Mouse (Mus musculus): ENCODE measurements around the gene Hoxb13. TPM values are rescaled to one million over a fixed set of nuclear protein-coding genes. Genes with fewer than 3 reads are reported as not detected.

Hoxb13 gene
- not detected in 2 replicates for polyA plus RNA-seq (2012; ENCODE audit: insufficient read depth, insufficient read length, missing spikeins)

GRCm38 (mm10) chr11:96193521-96194400 lies at the start of gene Hoxb13:
Gene Hoxb13, plus strand, starts transcription at chr11:96194316.
- Histone ChIP-seq H3K4me3 (ENCODE audit: insufficient read depth, low read length) (no peak within 1 kb of the TSS), H3K27ac (ENCODE audit: insufficient read depth, low read depth, low read length) (no peak within 1 kb of the TSS), H3K4me1 (ENCODE audit: control insufficient read depth, insufficient read depth, low read length) (no peaks in the 10 kb centered on the region)
- TF ChIP-seq POLR2A (IDR thresholded peaks at IDR 0.05; ENCODE audit: borderline replicate concordance, low read depth, low read length) (no peak), CTCF (IDR thresholded peaks at IDR 0.05; ENCODE audit: low read depth, low read length) (no peak)

GRCm38 (mm10) chr11:96145622-96146270 lies 48.4 kb upstream of the Hoxb13 start:
- peak; percentile 36; the same call in 1 of the 2 replicates for TF ChIP-seq CTCF (IDR thresholded peaks at IDR 0.05; ENCODE audit: low read depth, low read length)
- TF ChIP-seq POLR2A (IDR thresholded peaks at IDR 0.05; ENCODE audit: borderline replicate concordance, low read depth, low read length) = no peak
- Histone ChIP-seq H3K4me3 (ENCODE audit: insufficient read depth, low read length) (no peak overlapping the region), H3K27ac (ENCODE audit: insufficient read depth, low read depth, low read length) (no peak overlapping the region), H3K4me1 (ENCODE audit: control insufficient read depth, insufficient read depth, low read length) (no peaks in the 10 kb centered on the region)

- no peak overlapping the region for H3K27ac ChIP-seq (ENCODE audit: insufficient read depth, low read depth, low read length)
- no peak overlapping the region for H3K4me3 ChIP-seq (ENCODE audit: insufficient read depth, low read length)
- H3K4me1 ChIP-seq (ENCODE audit: control insufficient read depth, insufficient read depth, low read length) = no peaks in the 10 kb centered on the region
- TF ChIP-seq CTCF (IDR thresholded peaks at IDR 0.05; ENCODE audit: low read depth, low read length) (no peak), POLR2A (IDR thresholded peaks at IDR 0.05; ENCODE audit: borderline replicate concordance, low read depth, low read length) (no peak)
These were observed 46.6 kb upstream of the Hoxb13 start for GRCm38 (mm10) chr11:96147471-96147870.

- TF ChIP-seq CTCF (IDR thresholded peaks at IDR 0.05; ENCODE audit: low read depth, low read length) (no peak), POLR2A (IDR thresholded peaks at IDR 0.05; ENCODE audit: borderline replicate concordance, low read depth, low read length) (no peak)
- Histone ChIP-seq H3K4me1 (ENCODE audit: control insufficient read depth, insufficient read depth, low read length) (no peaks in the 10 kb centered on the region), H3K4me3 (ENCODE audit: insufficient read depth, low read length) (no peak overlapping the region), H3K27ac (ENCODE audit: insufficient read depth, low read depth, low read length) (no peak overlapping the region)
These were observed 29.3 kb upstream of the Hoxb13 start for GRCm38 (mm10) chr11:96164769-96165168.

GRCm38 (mm10) chr11:96168125-96168524 lies 26.0 kb upstream of the Hoxb13 start:
- no peak overlapping the region for H3K27ac ChIP-seq (ENCODE audit: insufficient read depth, low read depth, low read length)
- no peak overlapping the region for H3K4me3 ChIP-seq (ENCODE audit: insufficient read depth, low read length)
- H3K4me1 ChIP-seq (ENCODE audit: control insufficient read depth, insufficient read depth, low read length) = no peaks in the 10 kb centered on the region
- no peak for TF ChIP-seq CTCF (IDR thresholded peaks at IDR 0.05; ENCODE audit: low read depth, low read length)

- Histone ChIP-seq H3K4me3 (ENCODE audit: insufficient read depth, low read length) (no peak overlapping the region), H3K27ac (ENCODE audit: insufficient read depth, low read depth, low read length) (no peak overlapping the region), H3K4me1 (ENCODE audit: control insufficient read depth, insufficient read depth, low read length) (no peaks in the 10 kb centered on the region)
- TF ChIP-seq CTCF (IDR thresholded peaks at IDR 0.05; ENCODE audit: low read depth, low read length) (no peak), POLR2A (IDR thresholded peaks at IDR 0.05; ENCODE audit: borderline replicate concordance, low read depth, low read length) (no peak)
These were observed 25.1 kb upstream of the Hoxb13 start for GRCm38 (mm10) chr11:96169016-96169415.

GRCm38 (mm10) chr11:96170711-96171379 lies 23.3 kb upstream of the Hoxb13 start:
- TF ChIP-seq POLR2A (IDR thresholded peaks at IDR 0.05; ENCODE audit: borderline replicate concordance, low read depth, low read length) (no peak), CTCF (IDR thresholded peaks at IDR 0.05; ENCODE audit: low read depth, low read length) (no peak)
- Histone ChIP-seq H3K27ac (ENCODE audit: insufficient read depth, low read depth, low read length) (no peak overlapping the region), H3K4me1 (ENCODE audit: control insufficient read depth, insufficient read depth, low read length) (no peaks in the 10 kb centered on the region), H3K4me3 (ENCODE audit: insufficient read depth, low read length) (no peak overlapping the region)

- Histone ChIP-seq H3K4me1 (ENCODE audit: control insufficient read depth, insufficient read depth, low read length) (no peaks in the 10 kb centered on the region), H3K4me3 (ENCODE audit: insufficient read depth, low read length) (no peak overlapping the region), H3K27ac (ENCODE audit: insufficient read depth, low read depth, low read length) (no peak overlapping the region)
- no peak for TF ChIP-seq POLR2A (IDR thresholded peaks at IDR 0.05; ENCODE audit: borderline replicate concordance, low read depth, low read length)
- TF ChIP-seq CTCF (IDR thresholded peaks at IDR 0.05; ENCODE audit: low read depth, low read length) = no peak
These were observed 22.5 kb upstream of the Hoxb13 start for GRCm38 (mm10) chr11:96171601-96172000.

- no peak overlapping the region for H3K27ac ChIP-seq (ENCODE audit: insufficient read depth, low read depth, low read length)
- TF ChIP-seq CTCF (IDR thresholded peaks at IDR 0.05; ENCODE audit: low read depth, low read length) (no peak), POLR2A (IDR thresholded peaks at IDR 0.05; ENCODE audit: borderline replicate concordance, low read depth, low read length) (no peak)
- H3K4me3 ChIP-seq (ENCODE audit: insufficient read depth, low read length) = no peak overlapping the region
- H3K4me1 ChIP-seq (ENCODE audit: control insufficient read depth, insufficient read depth, low read length) = no peaks in the 10 kb centered on the region
These were observed 21.4 kb upstream of the Hoxb13 start for GRCm38 (mm10) chr11:96172511-96173287.

All from bone marrow macrophage, adult 2 months (primary cell).